Mouse (Mus musculus) forebrain, embryonic 11.5 days (tissue): Measurements from ENCODE around the gene Tmc7. TPM values are rescaled to one million over a fixed set of nuclear protein-coding genes. Genes with fewer than 3 reads are reported as not detected.
A peak's percentile ranks its signal among the peaks of the same experiment; 100 is the strongest.

ENCODE experiments used
- ATAC-seq: fragments of 200-750 bp; cut with Nextera tagmentation; replicated peaks from 2 replicates; pipeline ENCODE4 v1.8.0; 2017; ENCODE audit warnings: moderate TSS enrichment; ENCODE audit not compliant: low FRiP score
- DNase-seq: peaks from one replicate; pipeline ENCODE4 v3.0.0-alpha.2; 2017; ENCODE audit warnings: low spot score
- H3K27ac ChIP-seq: fragments of 300-500 bp; sonication (generic); 2 replicates; pipeline ENCODE4 v1.5.1; 2014; ENCODE audit warnings: low read depth, low read length
- H3K27me3 ChIP-seq: fragments of 300-500 bp; sonication (generic); 2 replicates; pipeline ENCODE4 v1.6.1; 2014; ENCODE audit warnings: mild to moderate bottlenecking, low read length, mixed read lengths; ENCODE audit not compliant: control insufficient read depth, insufficient read depth
- H3K36me3 ChIP-seq: fragments of 300-500 bp; sonication (generic); 2 replicates; pipeline ENCODE4 v1.6.1; 2014; ENCODE audit warnings: mild to moderate bottlenecking, low read length, moderate library complexity, mixed read lengths; ENCODE audit not compliant: control insufficient read depth, insufficient read depth
- H3K4me1 ChIP-seq: fragments of 300-500 bp; sonication (generic); replicated peaks from 2 replicates; pipeline ENCODE4 v1.6.1; 2014; ENCODE audit warnings: low read length, mixed read lengths; ENCODE audit not compliant: control insufficient read depth, insufficient read depth
- H3K4me2 ChIP-seq: fragments of 300-500 bp; sonication (generic); 2 replicates; pipeline ENCODE4 v1.6.1; 2014; ENCODE audit warnings: low read depth, mild to moderate bottlenecking, low read length, moderate library complexity, mixed read lengths; ENCODE audit not compliant: severe bottlenecking
- H3K4me3 ChIP-seq: fragments of 300-500 bp; sonication (generic); 2 replicates; pipeline ENCODE4 v1.5.1; 2014; ENCODE audit warnings: low read depth, low read length
- H3K9ac ChIP-seq: fragments of 300-500 bp; sonication (generic); 2 replicates; pipeline ENCODE4 v1.6.1; 2014; ENCODE audit warnings: low read length
- H3K9me3 ChIP-seq: fragments of 300-500 bp; sonication (generic); 2 replicates; pipeline ENCODE4 v1.6.1; 2016; ENCODE audit warnings: low read length, mixed read lengths; ENCODE audit not compliant: control insufficient read depth
- WGBS: fragments of 180-500 bp; shearing (Covaris S2); extraction: QIAGEN DNeasy Blood & Tissue Kit; methylation state at CpG from one replicate; pipeline ENCODE4 v1.1.7; 2014; 5-methylcytosine and 5-hydroxymethylcytosine counted together
- polyA plus RNA-seq: library from polyadenylated mRNA; unstranded; fragments of >200 nt; fragmentation: Nextera tagmentation; extraction: Ambion mirVana; gene quantifications from 2 replicates; pipeline ENCODE4 v1.2.1, GENCODE M21; 2014

Tmc7 gene
- polyA plus RNA-seq, 1 experiment from 2014 or later = 13.1 TPM

DNA sequence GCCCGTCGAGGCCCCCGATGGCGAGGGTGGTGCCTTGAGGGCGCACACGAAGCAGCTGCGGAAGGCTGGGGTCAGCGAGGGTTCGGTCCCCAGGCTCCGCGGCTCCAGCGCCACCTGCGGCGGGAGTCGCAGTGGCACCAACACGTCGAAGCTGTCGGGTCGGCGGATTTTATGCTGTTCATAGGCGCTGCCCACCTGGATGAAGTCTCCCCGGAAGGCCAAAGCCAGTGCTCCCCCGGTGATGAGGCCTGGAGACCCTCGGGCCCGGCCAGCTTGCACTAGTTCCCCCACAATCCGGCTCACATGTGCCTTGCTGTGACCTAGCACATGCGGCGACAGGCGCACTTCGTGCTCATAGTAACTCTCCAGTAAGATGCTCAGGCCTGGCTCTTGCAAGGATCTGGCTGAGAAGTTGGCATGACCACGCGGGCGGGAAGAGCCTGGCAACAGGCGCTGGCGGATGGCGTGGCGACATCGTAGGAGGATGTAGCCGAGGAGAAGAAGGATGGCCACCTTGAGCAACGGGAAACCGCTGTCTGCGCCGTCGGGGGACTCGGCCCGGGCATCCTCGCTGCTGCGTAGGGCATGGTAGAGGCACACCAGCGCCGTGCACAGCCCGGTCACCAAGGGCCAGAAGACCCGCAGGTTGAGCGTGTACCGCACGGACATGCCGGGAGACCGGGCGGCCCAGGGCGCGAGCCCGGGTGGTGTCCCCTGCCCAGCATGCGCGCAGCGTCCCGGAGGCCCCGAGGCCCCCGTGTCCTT is 93.7 kb downstream of the Tmc7 start:
- peak; percentile 70 for DNase-seq

DNA sequence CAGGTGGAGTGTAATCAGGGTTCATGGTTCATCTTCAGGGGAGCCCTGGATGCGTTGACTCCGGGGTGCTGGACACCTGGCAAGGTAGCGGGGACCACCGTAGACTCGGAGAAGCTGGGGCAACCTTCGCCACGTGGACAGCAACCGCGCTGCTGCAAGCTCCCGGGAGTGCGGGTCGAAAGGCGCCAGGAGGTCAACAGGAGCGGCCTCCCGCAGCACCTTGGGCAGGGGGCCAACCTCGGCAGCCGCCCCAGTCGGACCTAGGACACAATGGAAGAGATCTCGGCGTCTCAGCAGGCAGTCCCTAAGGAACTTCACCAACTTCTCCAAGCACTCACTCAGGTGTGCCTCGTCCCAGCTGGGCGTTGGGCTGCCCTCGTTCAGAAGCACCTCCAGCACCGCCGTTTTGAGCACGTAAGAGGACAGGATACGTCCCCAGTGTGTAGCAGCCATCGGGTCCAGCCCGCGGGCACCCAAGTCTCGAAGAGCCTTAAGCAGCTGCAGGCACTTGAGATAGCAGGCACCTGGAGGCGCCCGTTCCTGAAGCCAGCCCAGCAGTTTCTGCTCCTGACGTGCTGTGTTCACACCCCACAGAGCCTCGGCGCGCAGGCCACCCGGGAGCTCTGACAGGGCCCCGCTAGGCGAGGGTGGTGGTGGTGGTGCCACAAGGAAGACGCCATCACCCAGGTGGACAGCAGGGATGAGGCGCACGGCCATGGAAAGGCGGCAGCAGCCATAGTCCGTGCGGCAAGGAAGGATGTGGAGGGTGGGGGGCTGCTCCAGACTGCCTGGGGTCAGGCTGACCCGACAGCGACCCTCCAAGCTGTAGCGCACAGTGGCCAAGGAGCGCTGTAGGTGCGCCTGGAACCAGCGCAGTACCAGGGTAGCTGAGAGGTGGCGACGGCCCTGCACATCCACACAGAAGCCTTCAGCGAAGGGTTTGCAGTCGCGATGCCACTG is 94.5 kb downstream of the Tmc7 start:
- Histone ChIP-seq H3K36me3 (no peaks in the 10 kb centered on the region), H3K9me3 (no peaks in the 10 kb centered on the region), H3K4me1 (0 out of 2 replicates have a peak, but pooled peaks cover 2% of the 10 kb centered on the region), H3K27ac (no peak overlapping the region), H3K9ac (no peak overlapping the region), H3K27me3 (peaks cover 37% of the 10 kb centered on the region), H3K4me3 (no peak overlapping the region; the same call in 1 of the 2 replicates), H3K4me2 (peak overlapping the region; percentile 21)
- DNase-seq (peak; percentile 52), ATAC-seq (peak; percentile 48)
- WGBS = 10% methylated on average over 56 of the region's 57 CpGs

More for the DNA sequence above, 93.7 kb downstream of the Tmc7 start:
- 0 out of 2 replicates have a peak, but pooled peaks cover 2% of the 10 kb centered on the region for H3K4me1 ChIP-seq
- H3K9me3 ChIP-seq = no peaks in the 10 kb centered on the region
- H3K27ac ChIP-seq = no peak overlapping the region
- peak overlapping the region; percentile 79 for H3K4me2 ChIP-seq
- H3K36me3 ChIP-seq = no peaks in the 10 kb centered on the region
- peak; percentile 47 for ATAC-seq
- H3K4me3 ChIP-seq = peak overlapping the region; percentile 56
- peaks cover 37% of the 10 kb centered on the region for H3K27me3 ChIP-seq
- H3K9ac ChIP-seq = peak overlapping the region; percentile 61
- WGBS = 3% methylated on average over 67 of the region's 67 CpGs

DNA sequence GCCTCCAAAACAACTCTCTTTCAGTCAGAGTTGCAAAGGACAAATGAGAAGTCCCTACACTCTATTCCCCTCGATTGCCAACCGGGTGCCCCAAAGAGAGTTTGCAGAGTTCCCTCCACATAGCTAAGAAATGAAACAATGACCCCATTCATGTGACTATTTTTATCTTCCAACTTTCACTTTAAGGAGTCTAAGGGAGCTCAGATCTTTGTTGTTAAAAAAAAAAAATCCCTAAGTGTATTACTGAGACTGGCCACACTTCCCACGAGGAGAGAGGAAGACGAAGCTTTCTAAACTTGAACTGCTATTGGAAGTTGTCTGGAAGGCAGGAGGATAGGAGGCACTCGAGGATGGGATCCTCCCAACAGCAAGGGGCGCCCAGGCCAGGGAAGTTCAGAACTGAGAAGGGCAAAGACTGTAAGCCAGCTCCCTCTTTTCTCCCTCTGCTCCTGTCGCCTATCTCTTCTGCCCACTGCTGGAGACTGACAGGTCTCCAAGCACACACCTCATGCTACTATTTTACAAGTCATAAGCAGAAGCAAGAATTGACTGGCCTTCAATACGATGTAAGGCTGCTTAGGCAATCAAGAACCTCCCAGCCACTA is 96.4 kb downstream of the Tmc7 start:
- H3K27me3 ChIP-seq = peaks cover 37% of the 10 kb centered on the region
- H3K27ac ChIP-seq = no peak overlapping the region
- H3K4me3 ChIP-seq = no peak overlapping the region
- no peak overlapping the region for H3K9ac ChIP-seq
- 0 out of 2 replicates have a peak, but pooled peaks cover 2% of the 10 kb centered on the region for H3K4me1 ChIP-seq
- no peak for DNase-seq
- WGBS = 27% methylated on average over 8 of the region's 8 CpGs
- ATAC-seq = no peak
- no peaks in the 10 kb centered on the region for H3K36me3 ChIP-seq
- H3K9me3 ChIP-seq = no peaks in the 10 kb centered on the region
- H3K4me2 ChIP-seq = no peak overlapping the region

GRCm38 (mm10) chr7:118486917-118487316 is 97.6 kb downstream of the Tmc7 start:
- WGBS = 65% methylated on average over 5 of the region's 5 CpGs
- Histone ChIP-seq H3K36me3 (no peaks in the 10 kb centered on the region), H3K9ac (no peak overlapping the region), H3K27me3 (peaks cover 30% of the 10 kb centered on the region), H3K4me1 (0 out of 2 replicates have a peak, but pooled peaks cover 2% of the 10 kb centered on the region), H3K4me2 (no peak overlapping the region), H3K4me3 (no peak overlapping the region), H3K9me3 (no peaks in the 10 kb centered on the region), H3K27ac (no peak overlapping the region)
- ATAC-seq (no peak), DNase-seq (no peak)

Other genes with a start within 250 kb of the Tmc7 start
- gene Syt17, start 136.5 kb downstream of the Tmc7 start, polyA plus RNA-seq = 2.4 and 3.2 TPM in 2 replicates
- gene Itpripl2, start 92.8 kb downstream of the Tmc7 start, polyA plus RNA-seq = 0.61 and 1.1 TPM in 2 replicates
- 105 and 121 TPM in 2 replicates for gene Coq7, start 51.4 kb downstream of the Tmc7 start, polyA plus RNA-seq
- gene Tmc5, start 12.6 kb upstream of the Tmc7 start, polyA plus RNA-seq = 0.41 and 0.63 TPM in 2 replicates
- gene Gde1, start 121.0 kb upstream of the Tmc7 start, polyA plus RNA-seq = 97.7 and 104 TPM in 2 replicates
- gene Ccp110, start 127.8 kb upstream of the Tmc7 start, polyA plus RNA-seq = 26.8 and 28.0 TPM in 2 replicates
- gene Vps35l, start 155.5 kb upstream of the Tmc7 start, polyA plus RNA-seq = 74.9 and 75.2 TPM in 2 replicates